Mouse (Mus musculus) heart, postnatal 25 days (tissue): ENCODE data around the gene Usp35. TPM values are rescaled to one million over a fixed set of nuclear protein-coding genes. Genes with fewer than 3 reads are reported as not detected.

Experiments
- DNase-seq: peaks from one replicate; pipeline ENCODE4 v3.0.0; 2022; ENCODE audit warnings: low spot score
- intact Hi-C: fragments of 180-260 bp; cut with DNase I; formaldehyde crosslinking; loops from one replicate; pipeline ENCODE4 v1.15.1; 2025
- total RNA-seq, 2 experiments: library from RNA; stranded (reverse); gene quantifications; 2 replicates each; pipeline ENCODE4 v1.2.3; 2021

Gene Usp35
- total RNA-seq, 2 experiments from 2014 or later, result 0.61 to 0.65 TPM

DNA sequence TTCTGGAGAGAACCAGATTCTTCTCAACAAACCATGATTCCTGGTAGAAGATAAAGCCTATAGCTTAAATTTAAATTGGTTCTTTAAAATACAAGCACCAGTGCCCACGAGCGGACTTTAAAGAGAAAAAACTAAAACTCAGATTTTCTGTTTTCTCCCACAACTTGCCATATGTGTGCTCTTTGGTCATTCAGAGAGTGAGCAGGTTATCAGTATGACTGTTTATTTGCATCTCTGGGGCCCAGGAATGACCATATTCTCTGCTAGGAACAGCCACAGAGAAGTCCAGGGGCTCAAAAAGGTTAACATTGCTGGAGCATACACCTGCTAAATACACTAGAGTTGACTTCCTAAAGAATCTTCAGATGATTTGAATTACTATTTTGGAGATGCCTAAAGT is 33.5 kb downstream of the Usp35 start:
- DNase-seq, result no peak
- intact Hi-C loops, result loop anchor here (1.0 to 5.0 kb wide), 3 partner anchors 36 to 218 kb away; no protein-coding TSS in a partner anchor

DNA sequence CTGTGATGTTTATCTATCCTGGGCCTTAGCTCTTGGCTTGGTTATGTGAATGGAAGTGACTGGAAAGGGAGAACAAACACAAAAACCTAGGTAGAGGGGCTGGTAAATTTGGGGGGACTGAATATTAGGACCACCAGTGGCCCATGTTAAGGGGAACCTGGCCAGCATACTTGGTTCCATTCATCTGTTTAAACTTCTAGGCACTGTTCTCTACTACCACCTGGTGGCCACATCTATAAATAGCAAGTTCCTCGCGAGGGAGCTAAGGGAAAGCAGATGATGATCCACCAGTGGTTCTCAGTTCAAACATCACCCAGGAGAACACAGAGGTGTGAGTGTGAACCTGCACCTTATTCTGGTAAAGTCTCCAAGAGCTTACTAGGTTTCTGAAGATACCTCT is 34.4 kb downstream of the Usp35 start:
- DNase-seq, result no peak
- intact Hi-C loops, result loop anchor here (5.0 kb wide), 2 partner anchors 35 to 115 kb away; no protein-coding TSS in a partner anchor

DNA sequence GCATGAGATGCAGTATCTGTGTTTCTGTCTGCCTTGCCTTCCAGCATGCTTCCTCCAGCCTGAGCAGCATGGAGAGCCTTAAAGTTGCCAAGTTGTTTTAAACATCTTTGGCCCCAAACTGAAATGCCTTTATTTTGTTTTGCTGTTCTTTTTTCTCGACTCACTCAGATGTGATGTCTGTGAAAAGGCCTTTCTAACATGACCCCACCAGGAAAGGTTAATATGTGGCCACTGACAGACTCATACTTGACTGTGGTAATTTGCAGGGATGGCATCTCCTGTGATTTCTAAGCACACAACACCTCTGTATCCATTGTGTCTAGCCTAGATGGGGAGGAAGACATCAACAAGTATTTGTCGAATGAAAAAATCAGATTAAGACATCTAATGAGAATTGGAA is 34.8 kb downstream of the Usp35 start:
- intact Hi-C loops, result loop anchor here (5.0 kb wide), 2 partner anchors 35 to 115 kb away; no protein-coding TSS in a partner anchor
- no peak for DNase-seq

DNA sequence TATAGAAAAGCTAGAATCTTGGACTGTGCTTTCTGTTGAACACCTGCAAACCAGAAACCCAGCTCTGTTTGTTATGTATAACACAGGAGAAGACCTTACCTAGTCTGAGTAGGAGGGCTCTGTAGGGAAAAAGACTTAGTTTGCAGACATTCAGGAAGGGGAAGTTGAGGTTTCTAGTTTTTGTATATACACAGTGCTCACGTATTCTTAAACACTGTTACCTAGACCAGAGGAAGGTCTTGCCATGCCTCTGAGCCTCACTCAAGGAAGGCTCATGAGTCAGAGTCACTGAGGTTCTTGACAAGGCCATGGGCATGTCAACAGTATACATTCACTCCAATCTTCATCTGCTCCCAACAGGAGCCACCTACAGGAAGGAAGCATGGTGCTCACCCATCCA is 60.8 kb downstream of the Usp35 start:
- intact Hi-C loops, result no loop called here
- DNase-seq, result no peak

DNA sequence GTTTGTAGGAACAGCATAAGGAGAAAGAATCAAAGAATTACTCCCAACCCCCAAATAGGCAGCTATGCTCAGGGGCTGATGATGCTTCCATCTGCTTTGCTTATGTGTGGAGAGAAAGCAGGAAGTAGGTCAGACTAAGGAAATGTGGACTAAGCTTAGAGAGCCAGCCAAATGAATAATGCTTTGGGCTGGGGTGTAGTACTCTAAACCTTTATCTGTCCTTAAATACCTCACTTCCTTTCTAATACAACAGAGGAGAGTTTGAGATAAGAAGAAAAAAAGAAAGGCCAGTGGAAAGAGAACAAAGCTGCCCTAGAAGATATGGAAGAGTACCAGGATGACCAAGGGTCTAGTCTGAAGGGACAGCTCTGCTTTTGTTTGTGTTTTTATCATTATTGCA is 61.5 kb downstream of the Usp35 start:
- no peak for DNase-seq
- intact Hi-C loops, result no loop called here

DNA sequence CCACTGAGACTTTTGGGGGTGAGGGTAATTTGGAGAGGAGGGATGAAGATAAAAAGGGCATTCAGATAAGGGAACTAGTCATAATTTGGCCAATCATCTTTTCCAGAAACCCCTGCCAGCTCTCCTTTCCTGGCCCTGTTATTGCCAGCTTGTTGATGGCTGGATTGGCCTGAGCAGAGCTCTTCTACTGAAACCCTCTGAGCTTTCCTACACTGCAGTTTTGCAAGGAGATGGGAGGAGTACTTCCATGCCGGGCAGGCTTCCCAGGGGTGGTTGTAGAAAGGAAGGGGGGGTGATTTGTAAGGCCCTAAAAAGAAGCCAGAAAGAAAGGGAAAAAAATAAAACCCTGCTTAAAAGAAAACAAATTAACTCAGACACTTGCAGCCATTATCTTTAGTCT is 69.3 kb downstream of the Usp35 start:
- DNase-seq, result peak; percentile 78
- intact Hi-C loops, result loop anchor here (5.0 kb wide), 1 partner anchor 35 kb away; no protein-coding TSS in a partner anchor

Other genes starting within 250 kb of the Usp35 start
- gene Kctd21, start 307 bp upstream of the Usp35 start, total RNA-seq, result 1 to 10 TPM; 3.6 to 4.0 TPM
- gene Alg8, start 39.6 kb upstream of the Usp35 start, total RNA-seq, result 1 to 10 TPM; 4.8 to 5.4 TPM
- 100 to 1,000 TPM; 521 to 565 TPM for gene Ndufc2, start 68.0 kb upstream of the Usp35 start, total RNA-seq
- 10 to 100 TPM; 32.7 to 44.2 TPM for gene Thrsp, start 85.7 kb upstream of the Usp35 start, total RNA-seq
- gene Kctd14, start 119.3 kb upstream of the Usp35 start, total RNA-seq, result under 1 TPM; 0.11 to 0.13 TPM
- gene Ints4, start 148.9 kb upstream of the Usp35 start, total RNA-seq, result 10 to 100 TPM; 41.5 to 44.9 TPM
- 10 to 100 TPM; 60.7 to 61.9 TPM for gene Aamdc, start 247.5 kb upstream of the Usp35 start, total RNA-seq
- gene Rsf1, start 247.9 kb upstream of the Usp35 start, total RNA-seq, result 10 to 100 TPM; 15.0 to 17.4 TPM